Mouse (Mus musculus) neural tube, embryonic 12.5 days (tissue): ENCODE measurements around the gene Cfap157. TPM values are rescaled to one million over a fixed set of nuclear protein-coding genes. Genes with fewer than 3 reads are reported as not detected.
A peak's percentile ranks its signal among the peaks of the same experiment; 100 is the strongest.

Experiments used
- ATAC-seq: fragments of 200-750 bp; cut with Nextera tagmentation; 2 replicates; pipeline ENCODE4 v1.8.0; 2017; ENCODE audit warnings: low read depth, mild to moderate bottlenecking, moderate TSS enrichment, moderate library complexity; ENCODE audit not compliant: low FRiP score
- H3K27ac ChIP-seq: fragments of 300-500 bp; sonication (generic); 2 replicates; pipeline ENCODE4 v1.5.1; 2016
- H3K27me3 ChIP-seq: fragments of 300-500 bp; sonication (generic); replicated peaks from 2 replicates; pipeline ENCODE4 v1.6.1; 2016; ENCODE audit warnings: mild to moderate bottlenecking
- H3K36me3 ChIP-seq: fragments of 300-500 bp; sonication (generic); 2 replicates; pipeline ENCODE4 v1.6.1; 2016; ENCODE audit warnings: mild to moderate bottlenecking
- H3K4me1 ChIP-seq: fragments of 300-500 bp; sonication (generic); 2 replicates; pipeline ENCODE4 v1.6.1; 2016
- H3K4me2 ChIP-seq: fragments of 300-500 bp; sonication (generic); replicated peaks from 2 replicates; pipeline ENCODE4 v1.6.1; 2016; ENCODE audit warnings: mild to moderate bottlenecking
- H3K4me3 ChIP-seq: fragments of 300-500 bp; sonication (generic); 2 replicates; pipeline ENCODE4 v1.5.1; 2016
- H3K9ac ChIP-seq: fragments of 300-500 bp; sonication (generic); 2 replicates; pipeline ENCODE4 v1.6.1; 2016; ENCODE audit warnings: mild to moderate bottlenecking
- H3K9me3 ChIP-seq: fragments of 300-500 bp; sonication (generic); 2 replicates; pipeline ENCODE4 v1.6.1; 2016; ENCODE audit warnings: mild to moderate bottlenecking
- WGBS: fragments of 180-500 bp; shearing (Covaris S2); methylation state at CpG from one replicate; pipeline ENCODE4 v1.1.7; 2016; 5-methylcytosine and 5-hydroxymethylcytosine counted together
- polyA plus RNA-seq: library from polyadenylated mRNA; unstranded; fragments of >200 nt; fragmentation: Nextera tagmentation; extraction: Ambion mirVana; gene quantifications from 2 replicates; pipeline ENCODE4 v1.2.1, GENCODE M21; 2016

Gene Cfap157
- polyA plus RNA-seq, 1 experiment from 2014 or later, result 0.82 TPM

DNA sequence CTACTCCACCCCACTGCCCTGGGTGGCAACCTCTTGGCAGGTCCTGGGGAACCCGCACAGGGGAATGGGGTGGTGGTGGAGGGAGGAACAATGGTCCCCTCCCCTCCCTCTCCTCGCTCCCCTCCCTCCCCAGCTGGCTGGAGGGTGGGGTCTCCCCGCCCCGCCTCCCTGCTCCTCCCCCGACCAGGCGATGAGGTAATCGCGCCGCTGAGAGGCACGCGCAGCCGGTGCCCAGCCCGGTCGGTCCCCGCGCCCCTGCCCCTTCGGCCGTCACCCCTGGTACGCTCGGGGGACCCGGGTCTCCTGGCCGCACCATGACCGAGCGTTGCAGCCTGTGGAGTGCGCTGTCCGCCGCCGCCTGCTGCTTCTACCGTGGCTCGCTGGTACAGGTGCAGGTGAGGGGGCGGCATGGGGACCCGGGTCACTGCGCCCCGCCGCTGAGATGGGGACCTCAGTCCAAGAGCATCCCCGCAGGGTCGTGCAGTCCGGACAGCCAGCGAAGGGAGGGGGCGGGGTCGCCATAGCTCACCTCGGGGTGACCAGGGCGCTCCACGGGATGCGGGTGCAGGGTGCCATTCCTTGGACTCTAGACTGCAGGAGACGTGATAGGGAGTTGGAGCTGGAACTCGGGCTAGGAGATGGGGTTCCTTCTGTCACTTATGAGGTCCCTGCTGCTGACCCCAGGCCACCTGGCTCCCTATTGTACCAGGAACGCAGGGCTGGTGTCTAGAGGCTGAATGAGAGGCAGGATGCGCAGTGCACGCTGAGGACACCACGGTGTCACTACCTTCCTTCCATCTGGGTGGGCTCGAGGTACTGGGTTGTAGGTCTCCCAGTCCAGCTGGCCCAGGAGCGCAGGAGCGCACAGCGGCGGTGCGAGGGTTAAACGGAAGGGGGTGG is 42.7 kb downstream of the Cfap157 start:
- WGBS, result 2% methylated on average over 54 of the region's 58 CpGs
- H3K4me2 ChIP-seq, result peak overlapping the region; percentile 97
- peaks cover 24% of the 10 kb centered on the region for H3K36me3 ChIP-seq
- peak overlapping the region; percentile 83 for H3K9ac ChIP-seq
- H3K4me3 ChIP-seq, result peak overlapping the region; percentile 79
- 0 out of 2 replicates have a peak, but pooled peaks cover 3% of the 10 kb centered on the region for H3K27me3 ChIP-seq
- peak overlapping the region; percentile 83 for H3K27ac ChIP-seq
- peaks cover 21% of the 10 kb centered on the region for H3K4me1 ChIP-seq
- no peaks in the 10 kb centered on the region for H3K9me3 ChIP-seq
- ATAC-seq, result peak; percentile 61

DNA sequence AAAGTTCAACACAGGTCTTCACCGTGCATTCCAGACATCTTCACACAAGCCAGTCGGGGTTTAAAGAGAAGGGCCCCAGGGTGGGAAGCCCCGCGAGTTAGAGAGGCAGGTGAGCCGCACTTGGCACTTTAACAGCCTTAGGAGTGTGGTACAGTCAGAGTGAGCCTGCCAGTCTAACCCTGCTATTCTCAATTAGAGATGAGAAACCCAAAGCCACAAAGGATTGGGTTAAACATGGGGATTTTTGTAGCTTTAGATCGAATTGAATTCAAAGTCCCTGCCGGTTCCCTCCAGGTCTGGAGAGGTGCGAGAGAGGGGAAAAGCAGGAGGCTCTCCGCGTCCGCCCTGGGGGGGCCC is 43.3 kb downstream of the Cfap157 start, which contains the start of gene 6330409D20Rik:
Gene 6330409D20Rik, minus strand, starts transcription at position 101 of the 357 bp plus-strand sequence.
- no peak for ATAC-seq
- Histone ChIP-seq H3K4me2 (peak within 1 kb of the TSS; percentile 97), H3K27ac (peak within 1 kb of the TSS; percentile 83), H3K36me3 (peaks cover 18% of the 10 kb centered on the region), H3K27me3 (0 out of 2 replicates have a peak, but pooled peaks cover 3% of the 10 kb centered on the region), H3K9me3 (no peaks in the 10 kb centered on the region), H3K4me1 (peaks cover 21% of the 10 kb centered on the region), H3K4me3 (peak within 1 kb of the TSS; percentile 79), H3K9ac (peak within 1 kb of the TSS; percentile 83)
- 10% methylated on average over 11 of the region's 11 CpGs for WGBS

GRCm38 (mm10) chr2:32739311-32739710 is 44.9 kb downstream of the Cfap157 start:
- Histone ChIP-seq H3K27me3 (0 out of 2 replicates have a peak, but pooled peaks cover 3% of the 10 kb centered on the region), H3K36me3 (peaks cover 3% of the 10 kb centered on the region; the same call in 1 of the 2 replicates), H3K4me1 (peaks cover 26% of the 10 kb centered on the region), H3K27ac (no peak overlapping the region), H3K9ac (no peak overlapping the region), H3K4me3 (no peak overlapping the region), H3K9me3 (no peaks in the 10 kb centered on the region), H3K4me2 (no peak overlapping the region)
- no peak for ATAC-seq
- WGBS, result 76% methylated on average over 4 of the region's 4 CpGs

DNA sequence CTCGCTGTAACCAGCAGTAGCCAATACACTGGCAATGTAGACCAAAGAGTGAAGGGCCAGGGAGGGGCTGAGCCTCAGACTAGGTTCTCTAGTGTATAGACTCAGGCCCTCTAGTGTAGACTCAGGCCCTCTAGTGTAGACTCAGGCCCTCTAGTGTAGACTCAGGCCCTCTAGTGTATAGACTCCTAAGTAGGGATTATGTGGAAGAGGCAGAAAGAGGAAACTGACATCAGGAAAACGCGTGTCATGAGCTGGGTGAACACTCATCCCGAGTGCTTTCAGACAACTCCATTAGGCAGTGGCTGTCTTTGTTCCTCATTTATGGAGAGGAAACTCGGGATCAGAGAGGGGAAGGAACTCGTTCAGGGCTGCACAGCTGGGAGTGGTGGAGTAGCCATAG is 47.2 kb downstream of the Cfap157 start:
- no peak for ATAC-seq
- Histone ChIP-seq H3K9me3 (no peaks in the 10 kb centered on the region), H3K4me1 (peaks cover 15% of the 10 kb centered on the region), H3K4me2 (no peak overlapping the region), H3K9ac (no peak overlapping the region), H3K27me3 (no peaks in the 10 kb centered on the region), H3K4me3 (no peak overlapping the region), H3K36me3 (no peaks in the 10 kb centered on the region), H3K27ac (no peak overlapping the region)
- 59% methylated on average over 6 of the region's 6 CpGs for WGBS

GRCm38 (mm10) chr2:32736306-32736829 is 47.9 kb downstream of the Cfap157 start:
- Histone ChIP-seq H3K9ac (no peak overlapping the region), H3K36me3 (no peaks in the 10 kb centered on the region), H3K4me1 (peaks cover 9% of the 10 kb centered on the region), H3K27me3 (no peaks in the 10 kb centered on the region), H3K9me3 (no peaks in the 10 kb centered on the region), H3K4me3 (no peak overlapping the region), H3K27ac (no peak overlapping the region), H3K4me2 (no peak overlapping the region)
- 43% methylated on average over 3 of the region's 3 CpGs for WGBS
- ATAC-seq, result no peak

DNA sequence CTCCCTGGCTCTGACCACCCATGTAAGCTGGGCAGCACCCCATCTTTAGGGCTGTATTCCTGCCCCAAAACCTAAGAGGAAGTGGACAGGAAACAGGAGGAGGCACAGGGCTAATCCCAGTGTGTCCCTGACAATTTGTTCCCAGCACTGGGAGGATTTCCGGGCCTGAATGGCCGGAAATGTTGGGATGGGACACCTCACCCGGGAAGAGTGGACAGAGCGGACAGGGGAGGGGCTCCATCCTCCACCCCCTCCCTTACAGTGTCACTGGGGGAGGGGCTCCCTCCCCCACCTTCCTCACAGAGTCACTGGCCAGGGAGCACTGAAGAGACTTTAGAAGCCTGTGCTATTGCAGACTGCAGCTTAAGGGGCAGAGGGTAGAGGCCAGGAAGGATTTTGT is 49.3 kb downstream of the Cfap157 start:
- H3K9ac ChIP-seq, result no peak overlapping the region
- no peaks in the 10 kb centered on the region for H3K36me3 ChIP-seq
- 65% methylated on average over 4 of the region's 4 CpGs for WGBS
- H3K4me1 ChIP-seq, result peaks cover 15% of the 10 kb centered on the region; the same call in 1 of the 2 replicates
- H3K27ac ChIP-seq, result no peak overlapping the region
- no peaks in the 10 kb centered on the region for H3K27me3 ChIP-seq
- no peaks in the 10 kb centered on the region for H3K9me3 ChIP-seq
- no peak overlapping the region for H3K4me2 ChIP-seq
- no peak overlapping the region for H3K4me3 ChIP-seq
- no peak for ATAC-seq

- H3K4me3 ChIP-seq, result no peak overlapping the region
- peaks cover 15% of the 10 kb centered on the region; the same call in 1 of the 2 replicates for H3K4me1 ChIP-seq
- H3K9ac ChIP-seq, result no peak overlapping the region
- ATAC-seq, result no peak
- no peak overlapping the region for H3K27ac ChIP-seq
- H3K9me3 ChIP-seq, result no peaks in the 10 kb centered on the region
- H3K4me2 ChIP-seq, result no peak overlapping the region
- H3K27me3 ChIP-seq, result no peaks in the 10 kb centered on the region
- H3K36me3 ChIP-seq, result no peaks in the 10 kb centered on the region
- 40% methylated on average over 4 of the region's 4 CpGs for WGBS
Measured at GRCm38 (mm10) chr2:32734480-32734879, 49.7 kb downstream of the Cfap157 start.

- ATAC-seq, result no peak
- H3K4me3 ChIP-seq, result no peak overlapping the region
- no peaks in the 10 kb centered on the region for H3K36me3 ChIP-seq
- 78% methylated on average over 6 of the region's 6 CpGs for WGBS
- no peaks in the 10 kb centered on the region for H3K27me3 ChIP-seq
- H3K4me1 ChIP-seq, result peaks cover 15% of the 10 kb centered on the region; the same call in 1 of the 2 replicates
- H3K4me2 ChIP-seq, result no peak overlapping the region
- H3K9ac ChIP-seq, result no peak overlapping the region
- no peaks in the 10 kb centered on the region for H3K9me3 ChIP-seq
- H3K27ac ChIP-seq, result no peak overlapping the region
Measured at GRCm38 (mm10) chr2:32732695-32733094, 51.5 kb downstream of the Cfap157 start.

DNA sequence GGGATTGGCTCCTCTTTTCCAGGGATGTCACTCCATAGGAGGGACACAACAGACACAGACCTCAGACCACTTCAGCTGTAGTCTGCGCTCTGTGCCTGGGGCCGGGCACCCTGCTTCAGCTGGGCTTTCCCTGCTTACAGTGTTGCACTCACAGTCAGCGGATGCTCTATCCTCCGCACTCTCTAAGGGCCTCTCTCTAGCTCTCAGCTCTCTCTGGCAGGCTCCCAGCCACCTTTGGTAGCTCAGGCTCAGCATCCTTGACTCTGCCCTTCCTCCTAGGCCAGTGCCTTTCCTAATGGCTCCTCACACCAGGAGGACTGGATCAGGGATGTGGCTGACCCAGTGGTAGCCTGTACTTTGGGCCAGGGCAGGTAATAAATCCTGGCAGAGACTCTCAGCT is 52.3 kb downstream of the Cfap157 start:
- Histone ChIP-seq H3K4me1 (peaks cover 19% of the 10 kb centered on the region; the same call in 1 of the 2 replicates), H3K27ac (no peak overlapping the region), H3K4me3 (no peak overlapping the region), H3K9ac (no peak overlapping the region), H3K9me3 (no peaks in the 10 kb centered on the region), H3K27me3 (no peaks in the 10 kb centered on the region), H3K36me3 (no peaks in the 10 kb centered on the region), H3K4me2 (no peak overlapping the region)
- ATAC-seq, result no peak
- 78% methylated on average over 4 of the region's 4 CpGs for WGBS

DNA sequence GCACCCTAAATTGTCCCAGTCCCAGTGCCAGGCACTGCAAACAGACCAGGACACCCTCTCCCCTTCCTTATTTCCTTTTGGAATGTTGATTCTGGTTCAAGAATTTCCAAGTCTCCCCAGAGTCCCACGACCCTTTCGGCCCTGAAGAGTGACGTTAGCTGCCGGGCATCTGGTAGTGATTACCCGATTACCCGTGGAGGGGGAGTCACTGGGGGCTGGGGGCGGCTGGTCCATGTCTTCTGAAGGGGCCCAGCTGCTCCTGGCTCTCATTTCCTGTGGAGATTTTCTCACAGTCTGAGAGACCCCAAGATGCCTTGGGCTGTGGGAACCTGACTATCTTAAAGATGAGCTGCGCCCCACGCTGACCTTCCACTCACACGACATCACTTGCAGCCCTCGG is 53.4 kb downstream of the Cfap157 start:
- H3K9me3 ChIP-seq, result no peaks in the 10 kb centered on the region
- H3K4me2 ChIP-seq, result peak overlapping the region; percentile 27
- 0 out of 2 replicates have a peak overlapping the region, but pooled peaks have one; percentile 17 for H3K9ac ChIP-seq
- H3K4me3 ChIP-seq, result no peak overlapping the region
- no peaks in the 10 kb centered on the region for H3K36me3 ChIP-seq
- WGBS, result 54% methylated on average over 11 of the region's 11 CpGs
- H3K4me1 ChIP-seq, result peaks cover 19% of the 10 kb centered on the region; the same call in 1 of the 2 replicates
- no peak overlapping the region; the same call in 1 of the 2 replicates for H3K27ac ChIP-seq
- no peak for ATAC-seq
- H3K27me3 ChIP-seq, result no peaks in the 10 kb centered on the region

DNA sequence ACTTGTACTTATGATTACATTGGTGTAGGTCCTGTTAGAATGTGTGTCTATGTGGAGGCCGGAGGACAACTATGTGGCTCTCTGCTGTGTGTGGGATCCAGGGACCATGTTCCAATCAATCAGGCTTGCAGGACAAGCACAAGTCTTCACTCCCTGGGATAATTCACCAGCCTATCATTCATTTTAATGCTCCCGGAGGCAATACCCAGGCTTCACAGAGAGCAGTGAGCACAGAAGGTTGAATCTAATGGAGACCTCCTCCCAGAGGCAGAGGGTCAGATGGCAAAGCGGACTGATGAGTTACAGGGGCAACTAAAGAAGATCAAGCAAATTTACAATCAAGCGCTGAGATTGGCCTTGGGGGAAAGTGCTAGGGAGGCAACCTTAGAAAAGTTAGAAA is 54.7 kb downstream of the Cfap157 start:
- Histone ChIP-seq H3K4me2 (no peak overlapping the region; the same call in 1 of the 2 replicates), H3K9me3 (no peaks in the 10 kb centered on the region), H3K36me3 (no peaks in the 10 kb centered on the region), H3K4me3 (no peak overlapping the region), H3K9ac (no peak overlapping the region), H3K4me1 (peaks cover 17% of the 10 kb centered on the region; the same call in 1 of the 2 replicates), H3K27me3 (no peaks in the 10 kb centered on the region), H3K27ac (no peak overlapping the region)
- 57% methylated on average over 4 of the region's 4 CpGs for WGBS
- no peak for ATAC-seq

DNA sequence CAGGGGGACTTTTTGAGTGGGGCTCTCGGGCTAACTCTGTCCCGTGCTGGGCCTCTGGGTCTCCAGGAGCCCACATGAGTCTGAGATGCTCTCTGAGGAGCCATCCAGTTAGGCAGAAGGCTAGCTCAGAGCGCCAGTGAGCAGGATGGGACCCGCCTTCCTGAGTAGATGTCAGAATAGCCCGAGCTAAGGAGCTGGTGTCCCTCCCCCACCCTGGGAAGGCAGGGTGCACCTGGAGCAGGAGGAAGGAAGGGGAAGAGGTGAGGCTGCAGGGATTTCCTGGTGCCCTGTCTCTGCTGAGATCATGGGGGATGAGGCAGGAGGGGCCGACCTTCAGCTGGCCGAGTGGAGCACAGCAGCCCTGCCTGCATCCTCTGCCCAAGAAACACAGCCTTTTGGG is 55.8 kb downstream of the Cfap157 start:
- Histone ChIP-seq H3K4me2 (peak overlapping the region; percentile 57), H3K27me3 (no peaks in the 10 kb centered on the region), H3K27ac (no peak overlapping the region), H3K4me3 (peak overlapping the region; percentile 33; the same call in 1 of the 2 replicates), H3K4me1 (peaks cover 14% of the 10 kb centered on the region; the same call in 1 of the 2 replicates), H3K36me3 (no peaks in the 10 kb centered on the region), H3K9me3 (no peaks in the 10 kb centered on the region), H3K9ac (no peak overlapping the region)
- 49% methylated on average over 7 of the region's 7 CpGs for WGBS
- no peak for ATAC-seq
